Mouse (Mus musculus): Measurements from ENCODE around the gene Sim2. TPM values are rescaled to one million over a fixed set of nuclear protein-coding genes. Genes with fewer than 3 reads are reported as not detected.

The Sim2 gene
- 0.08 TPM in 1 of 2 replicates, not detected in the other for polyA plus RNA-seq (2015; fragmentation: Nextera tagmentation; extraction: Ambion mirVana)

DNA sequence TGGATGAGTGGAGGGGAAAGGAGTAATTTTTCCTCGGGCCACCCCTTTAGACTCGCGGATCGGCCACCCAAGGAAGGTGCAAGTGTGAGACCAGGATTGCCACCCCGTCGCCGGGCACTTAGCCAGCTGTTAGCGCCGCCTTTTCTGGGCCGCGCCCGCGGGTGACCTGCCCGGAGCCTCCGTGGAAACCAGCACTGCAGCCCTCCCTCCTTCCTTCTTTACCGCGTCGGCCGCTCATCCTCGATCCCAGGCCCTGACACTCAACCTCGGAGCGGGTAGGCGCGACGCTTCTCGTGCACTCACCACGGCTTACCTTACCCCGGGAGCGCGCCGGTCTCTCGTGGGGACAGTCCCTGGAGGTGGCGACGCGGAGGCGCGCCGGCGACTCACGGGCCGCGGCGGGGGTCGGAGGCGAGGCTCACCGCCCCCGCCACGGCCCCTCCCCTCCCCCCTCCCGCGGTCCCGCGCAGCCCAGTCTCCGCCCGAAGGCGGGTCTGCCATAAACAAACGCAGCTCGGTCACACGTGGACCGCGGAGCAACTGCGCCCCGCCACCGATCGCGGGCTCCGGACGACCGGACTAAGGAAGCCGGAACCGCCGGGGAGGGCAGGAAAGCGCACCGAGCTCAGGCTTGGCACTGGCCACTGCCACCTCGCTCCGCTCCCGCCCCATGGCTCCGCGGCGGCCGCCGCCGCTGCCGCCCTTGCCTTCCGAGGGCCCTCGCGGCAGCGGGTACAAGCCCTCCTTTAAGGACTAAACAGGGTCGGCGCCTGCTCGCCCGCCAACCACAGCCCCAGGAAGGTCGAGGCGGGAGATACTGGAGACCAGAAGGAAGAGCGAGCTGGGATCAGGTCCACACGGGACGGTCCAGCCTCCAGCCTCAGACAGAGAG lies at the start of gene Sim2:
Gene Sim2 (plus strand): TSS at position 221 of the 892 bp plus-strand sequence.
- no peak for DNase-seq (ENCODE audit: low spot score)

GRCm38 (mm10) chr16:94037280-94037679 lies 47.5 kb upstream of the Sim2 start:
- DNase-seq (ENCODE audit: low spot score), result no peak

- peak; percentile 72 for DNase-seq (ENCODE audit: low spot score)
Observed at GRCm38 (mm10) chr16:94038272-94038985, 46.3 kb upstream of the Sim2 start.

- DNase-seq (ENCODE audit: low spot score), result no peak
Observed at GRCm38 (mm10) chr16:94038986-94039341, 45.8 kb upstream of the Sim2 start.

DNA sequence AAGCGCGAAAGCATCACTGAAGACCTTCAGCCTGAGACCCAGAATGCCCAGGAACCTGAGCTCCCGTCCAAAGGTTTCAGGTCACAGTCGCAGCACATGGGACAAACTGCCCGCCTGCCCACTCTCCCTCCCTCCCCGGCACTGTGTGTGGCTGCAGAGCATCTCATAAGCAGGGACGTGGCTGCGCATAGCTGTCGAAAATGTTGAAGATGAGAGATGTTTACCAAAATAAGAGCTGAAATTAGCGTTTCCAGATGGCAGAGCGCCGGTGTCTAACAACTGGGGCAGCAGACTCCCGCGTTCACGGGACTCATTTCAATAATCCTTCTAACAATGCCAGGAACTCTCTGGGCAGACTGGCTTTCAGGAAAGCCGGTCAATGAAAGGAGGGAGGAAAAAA lies 44.2 kb upstream of the Sim2 start:
- DNase-seq (ENCODE audit: low spot score), result no peak

DNA sequence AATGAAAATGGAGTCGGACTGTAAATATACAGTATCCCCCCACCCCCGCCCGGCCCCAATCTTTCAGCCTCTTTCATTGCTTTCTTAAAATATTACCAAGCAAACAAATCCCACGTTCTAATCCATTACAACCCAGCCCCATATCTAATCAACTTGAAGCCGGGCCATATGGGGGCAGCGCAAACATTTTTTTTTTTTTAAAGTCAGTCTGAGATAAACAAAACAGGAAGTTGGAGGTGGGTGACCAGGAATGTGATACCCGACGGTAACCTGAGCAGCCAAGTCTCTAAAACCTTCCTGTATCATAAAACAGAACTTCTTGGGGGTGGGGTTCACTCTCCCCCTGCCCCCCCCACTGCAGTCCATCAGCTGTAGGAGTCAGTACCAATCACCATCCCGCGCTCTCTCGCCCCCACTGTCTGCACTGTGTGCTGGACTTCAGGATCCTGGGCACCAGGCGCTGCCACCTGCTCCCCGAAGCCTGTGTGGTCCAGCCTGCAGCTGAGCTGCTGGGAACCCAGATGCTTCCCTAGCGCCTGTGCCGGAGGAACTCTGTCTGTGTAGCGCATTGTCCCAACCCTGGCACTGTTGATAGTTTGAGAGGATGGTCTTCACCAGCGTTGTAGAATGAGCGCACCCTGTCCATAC lies 43.5 kb upstream of the Sim2 start:
- no peak for DNase-seq (ENCODE audit: low spot score)

- DNase-seq (ENCODE audit: low spot score), result no peak
Observed at GRCm38 (mm10) chr16:94043797-94044196, 40.9 kb upstream of the Sim2 start.

GRCm38 (mm10) chr16:94044996-94045395 lies 39.7 kb upstream of the Sim2 start:
- no peak for DNase-seq (ENCODE audit: low spot score)

DNA sequence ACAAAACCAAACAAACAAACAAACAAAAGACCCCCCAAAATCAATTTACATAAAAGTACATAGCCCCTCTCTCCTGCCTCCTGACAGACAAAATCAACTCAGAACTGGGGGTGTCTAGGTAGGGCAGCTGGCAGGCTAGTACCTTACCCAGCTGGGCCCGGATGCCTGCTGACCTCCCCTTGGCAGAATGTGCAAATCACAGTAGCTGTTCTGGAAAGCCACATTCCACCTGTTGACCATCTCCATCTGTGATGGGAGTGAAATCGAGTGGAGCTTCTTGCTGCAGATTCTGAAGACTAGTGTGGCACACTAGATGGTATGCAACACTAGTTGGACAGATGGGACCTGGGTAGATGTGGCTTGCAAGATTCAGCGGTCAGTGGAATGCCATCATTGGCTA lies 34.4 kb upstream of the Sim2 start:
- no peak for DNase-seq (ENCODE audit: low spot score)

- no peak for DNase-seq (ENCODE audit: low spot score)
Observed at GRCm38 (mm10) chr16:94055176-94055575, 29.6 kb upstream of the Sim2 start.

DNA sequence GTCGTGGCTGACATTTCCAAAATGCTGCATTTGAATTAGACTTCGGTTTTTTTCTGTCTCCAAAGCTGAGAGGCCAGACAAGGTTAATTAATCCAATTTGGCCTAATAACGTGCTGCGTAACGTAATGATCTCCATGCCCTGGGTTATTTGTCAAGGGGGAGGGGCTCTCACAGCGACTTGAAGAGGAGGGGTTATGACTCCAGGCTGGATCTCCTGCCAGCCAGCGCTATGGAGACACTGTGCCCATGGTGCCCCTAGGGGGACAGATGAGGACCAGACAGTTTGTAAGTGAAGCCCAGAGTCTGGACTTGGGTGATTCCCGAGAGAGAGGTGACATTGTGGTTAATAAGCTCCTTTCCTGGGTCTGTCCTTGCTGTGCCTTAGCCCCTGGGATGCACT lies 29.2 kb upstream of the Sim2 start:
- no peak for DNase-seq (ENCODE audit: low spot score)

- DNase-seq (ENCODE audit: low spot score), result no peak
Observed at GRCm38 (mm10) chr16:94059820-94060219, 24.9 kb upstream of the Sim2 start.

DNA sequence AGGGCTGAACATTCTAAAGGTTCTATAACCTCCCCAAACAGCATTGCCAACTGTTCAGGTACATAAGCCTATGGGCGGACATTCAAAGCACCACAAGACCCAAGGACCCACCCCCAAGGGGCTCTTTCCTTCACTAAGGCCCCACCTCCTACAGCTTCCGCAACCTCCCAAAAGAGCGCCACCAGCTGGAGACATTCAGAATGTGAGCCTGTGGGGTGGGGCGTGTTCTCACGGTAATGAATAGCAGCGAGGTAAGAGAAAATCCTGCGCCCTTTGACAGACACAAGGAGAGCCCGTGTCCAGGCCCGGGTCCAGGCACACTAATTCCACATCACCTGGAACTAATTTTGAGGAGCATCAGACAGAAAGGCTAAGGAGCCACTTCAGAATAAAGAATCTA lies 20.5 kb upstream of the Sim2 start:
- DNase-seq (ENCODE audit: low spot score), result no peak

GRCm38 (mm10) chr16:94065728-94066674 lies 18.7 kb upstream of the Sim2 start:
- DNase-seq (ENCODE audit: low spot score), result no peak

DNA sequence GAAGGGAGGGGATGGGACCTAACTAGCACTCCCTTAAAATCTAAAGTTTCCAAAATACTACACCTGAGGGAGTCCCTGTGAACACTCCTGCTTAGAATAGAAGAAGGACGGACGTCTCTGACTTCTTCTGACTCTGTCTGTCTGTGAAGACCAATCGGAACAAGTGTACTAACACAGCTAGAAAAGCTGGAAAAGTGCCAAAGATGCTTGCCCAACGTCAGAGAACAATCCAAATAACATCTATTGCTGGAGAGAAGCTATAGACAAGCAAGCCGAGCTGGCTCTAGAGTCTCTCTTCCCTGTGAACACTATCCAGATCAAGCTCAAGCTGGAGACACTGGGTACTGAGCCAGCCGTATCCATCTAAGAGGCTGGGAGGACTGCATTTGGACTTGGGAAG lies 18.0 kb upstream of the Sim2 start:
- no peak for DNase-seq (ENCODE audit: low spot score)

DNA sequence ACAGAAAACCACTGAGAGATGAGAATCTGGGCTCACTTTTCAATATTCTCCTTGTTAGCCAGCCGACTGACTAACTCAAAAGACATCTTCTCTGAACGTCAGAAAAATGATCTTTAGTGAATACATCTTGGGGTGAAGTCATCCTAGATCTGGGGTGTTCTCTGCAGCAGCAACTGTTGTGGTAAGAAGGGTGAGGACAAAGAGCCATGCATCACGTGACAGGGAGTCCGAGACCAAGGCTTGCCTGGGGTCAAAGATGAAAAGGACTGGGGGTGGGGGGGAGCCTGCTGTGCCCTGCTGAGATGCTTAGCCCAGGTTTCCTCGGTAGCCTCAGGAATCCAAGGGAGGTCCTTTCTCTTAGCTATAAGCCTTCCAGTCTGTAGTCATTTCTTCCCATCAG lies 17.5 kb upstream of the Sim2 start:
- no peak for DNase-seq (ENCODE audit: low spot score)

GRCm38 (mm10) chr16:94069061-94069460 lies 15.7 kb upstream of the Sim2 start:
- no peak for DNase-seq (ENCODE audit: low spot score)

DNA sequence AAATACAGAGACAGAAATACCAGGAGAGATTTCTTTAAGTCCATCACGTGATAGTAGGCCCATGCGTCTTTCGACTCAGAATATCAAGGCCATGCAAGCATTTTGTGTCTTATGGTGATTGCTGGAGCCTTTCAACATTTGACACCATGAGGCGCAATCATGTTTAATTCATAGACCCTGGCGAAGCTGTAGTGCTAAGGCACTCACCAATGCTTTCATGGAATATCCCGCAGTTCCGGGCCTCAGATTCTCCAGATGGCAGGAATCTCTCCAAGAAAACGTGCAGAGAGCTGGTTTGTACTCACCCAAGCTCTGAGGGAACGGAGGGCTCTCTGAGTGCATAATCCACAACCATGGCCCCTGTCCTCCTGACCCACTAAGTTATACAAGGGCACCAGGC lies 13.8 kb upstream of the Sim2 start:
- DNase-seq (ENCODE audit: low spot score), result no peak

DNA sequence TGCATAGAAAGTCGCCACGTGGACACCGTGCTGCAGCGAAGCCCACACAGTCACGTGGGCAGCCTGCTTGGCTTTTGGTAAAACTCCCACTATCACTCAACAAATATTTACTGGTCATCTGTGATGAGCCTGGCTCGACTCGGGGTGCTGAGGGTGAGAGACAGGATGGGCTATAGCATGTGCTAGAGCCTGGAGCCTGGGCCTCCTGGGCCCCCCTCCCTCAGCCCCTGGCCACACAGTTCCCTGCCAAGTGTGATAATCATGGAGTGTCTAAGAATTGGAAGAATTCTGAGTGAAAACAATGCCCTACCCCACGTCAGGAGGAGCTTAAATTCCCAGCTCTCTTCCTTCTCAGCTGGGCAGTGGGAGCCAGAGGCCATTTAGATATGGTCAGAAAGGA lies 13.3 kb upstream of the Sim2 start:
- DNase-seq (ENCODE audit: low spot score), result no peak

GRCm38 (mm10) chr16:94075362-94076027 lies 9.2 kb upstream of the Sim2 start:
- DNase-seq (ENCODE audit: low spot score), result no peak

Measured in thymus, postnatal 0 days (tissue).